Mouse (Mus musculus) embryonic facial prominence, embryonic 10.5 days (tissue): Measurements from ENCODE around the gene Baiap2. TPM values are rescaled to one million over a fixed set of nuclear protein-coding genes. Genes with fewer than 3 reads are reported as not detected.

Source experiments
- DNase-seq: peaks from one replicate; pipeline ENCODE4 v3.0.0-alpha.2; 2017; ENCODE audit warnings: low spot score
- H3K27ac ChIP-seq: fragments of 300-500 bp; sonication (generic); replicated peaks from 2 replicates; pipeline ENCODE4 v1.5.1; 2016; ENCODE audit warnings: mild to moderate bottlenecking
- H3K27me3 ChIP-seq: fragments of 300-500 bp; sonication (generic); replicated peaks from 2 replicates; pipeline ENCODE4 v1.6.1; 2016; ENCODE audit warnings: low read depth, mild to moderate bottlenecking; ENCODE audit not compliant: poor library complexity, severe bottlenecking
- H3K36me3 ChIP-seq: fragments of 300-500 bp; sonication (generic); replicated peaks from 2 replicates; pipeline ENCODE4 v1.6.1; 2016; ENCODE audit warnings: mild to moderate bottlenecking, moderate library complexity
- H3K4me1 ChIP-seq: fragments of 300-500 bp; sonication (generic); 2 replicates; pipeline ENCODE4 v1.6.1; 2016
- H3K4me3 ChIP-seq: fragments of 300-500 bp; sonication (generic); 2 replicates; pipeline ENCODE4 v1.5.1; 2016; ENCODE audit warnings: mild to moderate bottlenecking, moderate library complexity
- H3K9me3 ChIP-seq: fragments of 300-500 bp; sonication (generic); 2 replicates; pipeline ENCODE4 v1.6.1; 2016; ENCODE audit warnings: mild to moderate bottlenecking
- WGBS: fragments of 180-500 bp; shearing (Covaris S2); methylation state at CpG from one replicate; pipeline ENCODE4 v1.1.7; 2016; 5-methylcytosine and 5-hydroxymethylcytosine counted together
- polyA plus RNA-seq: library from polyadenylated mRNA; unstranded; fragments of >200 nt; fragmentation: Nextera tagmentation; extraction: Ambion mirVana; gene quantifications from 2 replicates; pipeline ENCODE4 v1.2.1, GENCODE M21; 2016

The Baiap2 gene
- polyA plus RNA-seq, 1 experiment from 2014 or later, result 11.0 TPM

- Histone ChIP-seq H3K36me3 (no peaks in the 10 kb centered on the region), H3K4me1 (peaks cover 47% of the 10 kb centered on the region), H3K9me3 (no peaks in the 10 kb centered on the region), H3K27me3 (no peaks in the 10 kb centered on the region), H3K27ac (no peak overlapping the region), H3K4me3 (no peak overlapping the region)
- WGBS, result 83% methylated on average over 18 of the region's 18 CpGs
- no peak for DNase-seq
Measured at GRCm38 (mm10) chr11:120028319-120029092, 85.9 kb downstream of the Baiap2 start.

DNA sequence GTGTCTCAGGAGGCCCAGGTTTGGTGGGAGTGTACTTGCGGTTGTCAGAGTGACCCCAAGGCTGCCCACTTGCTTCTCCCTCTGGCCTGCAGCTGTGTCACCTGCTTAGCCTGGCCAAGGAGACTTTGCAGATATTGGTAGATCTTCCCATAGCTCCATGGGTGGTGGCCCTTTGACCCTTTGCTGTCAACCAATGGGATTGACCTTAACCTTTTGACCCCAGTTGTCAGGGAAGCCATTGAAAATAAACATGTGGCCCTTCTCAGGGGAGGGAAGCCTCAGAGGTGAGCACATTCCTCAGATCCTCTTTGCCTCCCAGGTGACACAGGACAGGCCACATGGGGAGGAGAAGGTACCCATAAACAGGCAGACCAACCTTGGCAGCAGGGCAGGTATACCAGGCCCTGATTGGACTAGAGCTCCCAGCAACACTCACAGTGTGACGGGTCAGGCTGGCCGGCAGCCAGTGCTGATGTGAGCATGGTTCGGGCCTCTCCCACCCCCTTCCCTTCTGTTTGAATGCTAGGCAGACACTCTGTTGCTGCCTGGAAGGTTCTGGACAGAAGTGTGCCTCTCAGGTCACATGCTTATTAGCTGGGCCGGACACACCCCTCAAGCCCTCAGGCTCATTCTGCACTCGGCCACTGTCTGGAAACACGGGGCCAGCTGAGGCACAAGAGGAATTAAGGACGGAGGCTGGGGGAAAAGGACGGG is 87.0 kb downstream of the Baiap2 start:
- H3K27ac ChIP-seq, result peak overlapping the region; percentile 2; the same call in 1 of the 2 replicates
- WGBS, result 44% methylated on average over 9 of the region's 9 CpGs
- peaks cover 55% of the 10 kb centered on the region for H3K4me1 ChIP-seq

DNA sequence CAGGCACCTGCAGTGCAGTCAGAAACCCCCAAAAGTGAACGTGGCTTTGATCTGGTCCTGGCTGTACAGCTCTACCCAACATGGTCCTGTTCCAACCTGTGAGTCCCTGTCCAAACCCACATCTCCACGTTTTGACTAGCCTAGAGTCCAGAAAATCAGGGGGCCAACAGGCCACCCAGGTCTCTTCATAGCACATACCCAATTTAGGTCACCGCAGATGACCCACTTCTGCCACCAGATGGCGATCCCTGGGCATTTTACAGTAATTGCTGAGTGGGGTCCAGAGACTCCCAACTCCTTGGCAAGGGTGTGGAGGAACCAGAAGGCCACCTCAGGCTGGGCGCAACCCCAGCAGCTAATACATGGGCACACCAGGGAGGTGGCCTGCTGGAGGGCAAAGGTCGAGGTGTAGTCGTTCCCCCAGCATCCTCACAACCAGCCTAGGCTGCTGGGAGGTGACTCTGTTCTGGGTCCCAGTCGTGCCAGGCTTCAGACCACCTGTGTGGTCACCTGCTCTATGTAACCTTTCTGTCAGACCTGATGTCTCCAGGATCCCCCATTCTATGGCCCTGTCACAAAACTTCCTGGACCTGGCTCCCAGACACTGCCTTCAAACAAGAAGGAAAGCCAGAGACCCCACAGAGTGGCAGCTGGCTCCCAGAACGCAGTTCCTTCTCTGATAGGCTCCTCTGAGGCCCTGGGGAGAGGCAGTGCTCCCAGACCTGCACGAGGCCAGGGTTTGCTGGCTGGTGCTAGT is 87.8 kb downstream of the Baiap2 start:
- Histone ChIP-seq H3K9me3 (no peaks in the 10 kb centered on the region), H3K4me3 (no peak overlapping the region), H3K4me1 (peaks cover 60% of the 10 kb centered on the region), H3K27me3 (no peaks in the 10 kb centered on the region), H3K27ac (peak overlapping the region; percentile 48; the same call in 1 of the 2 replicates), H3K36me3 (no peaks in the 10 kb centered on the region)
- peak; percentile 68 for DNase-seq
- WGBS, result 41% methylated on average over 10 of the region's 10 CpGs

More for the DNA sequence above, 87.0 kb downstream of the Baiap2 start:
- H3K9me3 ChIP-seq, result no peaks in the 10 kb centered on the region
- H3K36me3 ChIP-seq, result no peaks in the 10 kb centered on the region
- no peak overlapping the region for H3K4me3 ChIP-seq
- H3K27me3 ChIP-seq, result no peaks in the 10 kb centered on the region
- no peak for DNase-seq

DNA sequence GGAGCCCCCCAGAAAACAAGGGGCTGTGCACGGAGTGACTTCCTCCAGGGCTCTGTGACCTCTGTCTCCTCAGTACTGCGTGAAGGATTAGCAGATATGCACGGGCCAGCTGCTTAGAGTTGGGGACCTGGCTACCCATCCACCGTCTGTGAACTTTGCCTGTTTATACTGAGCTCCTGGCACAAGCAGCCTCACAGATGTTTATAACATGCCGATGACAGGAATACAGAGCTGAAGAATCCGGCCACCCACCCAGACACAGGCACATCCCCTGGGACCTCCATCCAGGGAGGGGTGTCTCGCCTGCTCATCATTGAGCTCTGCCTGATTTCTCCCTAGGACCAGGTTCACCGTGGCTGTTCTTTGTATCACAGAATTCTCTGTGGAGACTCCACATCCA is 89.5 kb downstream of the Baiap2 start:
- 71% methylated on average over 8 of the region's 8 CpGs for WGBS
- no peaks in the 10 kb centered on the region for H3K36me3 ChIP-seq
- no peaks in the 10 kb centered on the region for H3K9me3 ChIP-seq
- DNase-seq, result no peak
- no peak overlapping the region for H3K4me3 ChIP-seq
- H3K27ac ChIP-seq, result peak overlapping the region; percentile 15; the same call in 1 of the 2 replicates
- H3K4me1 ChIP-seq, result peaks cover 60% of the 10 kb centered on the region
- H3K27me3 ChIP-seq, result no peaks in the 10 kb centered on the region

DNA sequence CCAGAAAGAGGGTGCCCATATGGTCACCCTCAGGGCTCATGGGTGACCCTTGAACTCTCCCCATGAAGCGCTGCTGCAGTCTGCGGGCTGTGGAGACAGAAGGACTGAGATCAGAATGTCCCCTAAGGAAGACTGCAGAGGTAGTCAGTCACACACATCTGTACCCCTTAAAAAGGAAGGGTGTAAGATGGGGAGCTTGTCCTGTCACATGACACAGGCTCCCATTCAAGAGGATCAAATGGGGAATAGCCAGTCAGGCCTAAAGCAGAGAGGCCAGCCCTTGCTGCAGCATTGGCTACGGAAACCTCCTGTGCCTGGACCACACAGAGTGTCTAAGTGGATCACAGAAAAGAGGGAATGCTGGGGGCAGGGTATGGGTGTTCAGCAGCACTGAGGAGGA is 90.9 kb downstream of the Baiap2 start:
- WGBS, result 67% methylated on average over 3 of the region's 3 CpGs
- no peaks in the 10 kb centered on the region for H3K27me3 ChIP-seq
- H3K4me1 ChIP-seq, result peaks cover 64% of the 10 kb centered on the region
- DNase-seq, result no peak
- no peaks in the 10 kb centered on the region for H3K36me3 ChIP-seq
- H3K27ac ChIP-seq, result no peak overlapping the region
- H3K9me3 ChIP-seq, result no peaks in the 10 kb centered on the region
- no peak overlapping the region for H3K4me3 ChIP-seq

- peak overlapping the region; percentile 12 for H3K27ac ChIP-seq
- H3K27me3 ChIP-seq, result no peaks in the 10 kb centered on the region
- H3K4me1 ChIP-seq, result peaks cover 59% of the 10 kb centered on the region
- 25% methylated on average over 3 of the region's 3 CpGs for WGBS
- H3K9me3 ChIP-seq, result no peaks in the 10 kb centered on the region
- H3K4me3 ChIP-seq, result no peak overlapping the region
- no peaks in the 10 kb centered on the region for H3K36me3 ChIP-seq
- peak; percentile 35 for DNase-seq
Measured at GRCm38 (mm10) chr11:120034306-120034705, 91.7 kb downstream of the Baiap2 start.

- 68% methylated on average over 5 of the region's 5 CpGs for WGBS
- peaks cover 59% of the 10 kb centered on the region for H3K4me1 ChIP-seq
- no peak for DNase-seq
Measured at GRCm38 (mm10) chr11:120034762-120035161, 92.2 kb downstream of the Baiap2 start.

DNA sequence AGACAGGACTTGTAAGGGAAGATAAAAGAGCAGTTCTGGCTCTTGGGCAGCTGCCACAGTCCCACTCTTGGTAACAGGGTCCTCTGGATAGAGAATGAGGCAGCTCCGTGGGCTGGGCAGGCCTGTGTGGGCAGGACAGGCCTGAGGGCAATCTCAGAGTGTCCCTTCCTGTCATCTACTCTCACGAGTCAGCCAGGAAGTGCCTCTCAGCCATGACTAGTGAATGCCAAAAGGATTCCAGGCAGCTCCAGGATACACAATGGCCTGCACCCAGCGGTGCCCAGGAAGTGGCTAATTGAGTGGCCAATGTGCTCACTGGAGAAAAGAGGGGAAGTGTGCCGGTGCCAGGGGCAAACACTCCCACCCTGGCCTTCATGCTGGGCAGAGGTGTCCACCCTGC is 97.0 kb downstream of the Baiap2 start:
- Histone ChIP-seq H3K27me3 (peaks cover 8% of the 10 kb centered on the region), H3K9me3 (no peaks in the 10 kb centered on the region), H3K27ac (0 out of 2 replicates have a peak overlapping the region, but pooled peaks have one; percentile 3), H3K36me3 (no peaks in the 10 kb centered on the region), H3K4me3 (no peak overlapping the region), H3K4me1 (peaks cover 41% of the 10 kb centered on the region)
- WGBS, result 27% methylated on average over 4 of the region's 4 CpGs
- no peak for DNase-seq

More at GRCm38 (mm10) chr11:120034762-120035161, 92.2 kb downstream of the Baiap2 start:
- no peaks in the 10 kb centered on the region for H3K9me3 ChIP-seq
- peak overlapping the region; percentile 12; the same call in 1 of the 2 replicates for H3K27ac ChIP-seq
- H3K36me3 ChIP-seq, result no peaks in the 10 kb centered on the region
- no peaks in the 10 kb centered on the region for H3K27me3 ChIP-seq
- H3K4me3 ChIP-seq, result no peak overlapping the region

- no peak for DNase-seq
- WGBS, result 72% methylated on average over 8 of the region's 8 CpGs
- Histone ChIP-seq H3K27me3 (peaks cover 16% of the 10 kb centered on the region), H3K36me3 (no peaks in the 10 kb centered on the region), H3K9me3 (no peaks in the 10 kb centered on the region), H3K4me3 (no peak overlapping the region), H3K4me1 (peaks cover 39% of the 10 kb centered on the region), H3K27ac (no peak overlapping the region)
Measured at GRCm38 (mm10) chr11:120040440-120040839, 97.9 kb downstream of the Baiap2 start.

GRCm38 (mm10) chr11:120041191-120042123 is 98.9 kb downstream of the Baiap2 start:
- Histone ChIP-seq H3K4me1 (peaks cover 49% of the 10 kb centered on the region), H3K36me3 (no peaks in the 10 kb centered on the region), H3K9me3 (no peaks in the 10 kb centered on the region), H3K27ac (peak overlapping the region; percentile 45), H3K4me3 (no peak overlapping the region; the same call in 1 of the 2 replicates), H3K27me3 (peaks cover 27% of the 10 kb centered on the region)
- peak; percentile 47 for DNase-seq
- 59% methylated on average over 13 of the region's 13 CpGs for WGBS

- Histone ChIP-seq H3K27ac (peak overlapping the region; percentile 45), H3K36me3 (no peaks in the 10 kb centered on the region), H3K9me3 (no peaks in the 10 kb centered on the region), H3K4me1 (peaks cover 56% of the 10 kb centered on the region), H3K27me3 (peaks cover 35% of the 10 kb centered on the region), H3K4me3 (no peak overlapping the region)
- no peak for DNase-seq
- 76% methylated on average over 7 of the region's 7 CpGs for WGBS
Measured at GRCm38 (mm10) chr11:120042141-120042838, 99.7 kb downstream of the Baiap2 start.
